Mouse (Mus musculus): Measurements from ENCODE around the gene Ube4a. TPM values are rescaled to one million over a fixed set of nuclear protein-coding genes. Genes with fewer than 3 reads are reported as not detected.

Ube4a gene
- total and polyA plus RNA-seq, 3 experiments, result 14.6 to 28.3 (median 18.2) TPM

DNA sequence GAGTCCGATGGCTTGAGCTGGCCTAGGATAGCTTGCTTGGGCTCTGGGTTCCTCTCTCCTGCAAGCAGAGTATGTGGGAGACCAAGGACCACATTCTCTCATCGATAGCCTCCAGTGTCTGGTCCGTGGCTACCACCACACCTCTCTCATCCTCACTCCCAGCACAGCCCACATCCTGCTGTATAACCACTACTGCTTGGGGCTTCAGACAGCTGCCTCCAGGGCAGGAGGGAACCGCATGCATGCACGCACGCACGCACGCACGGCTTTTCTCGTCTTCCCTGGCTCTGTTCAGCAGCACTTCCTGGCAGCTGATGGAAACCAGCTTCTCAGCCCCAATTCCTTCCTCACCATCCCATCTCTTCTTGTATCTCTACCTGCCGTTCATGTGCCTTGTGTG is 32.7 kb upstream of the Ube4a start:
- in situ Hi-C loops (cut with MboI; ENCODE audit: low pct_ligation_motif_present, low pct_unique_long_range_greater_than_20kb, low sequenced_read_pairs), result no loop called here
- Histone ChIP-seq H3K9me3 (replicated peaks; ENCODE audit: low read length) (no peaks in the 10 kb centered on the region), H3K27me3 (replicated peaks) (no peaks in the 10 kb centered on the region), H3K79me2 (replicated peaks; ENCODE audit: control insufficient read depth, extremely low read depth, insufficient read depth, poor library complexity, severe bottlenecking) (no peaks in the 10 kb centered on the region), H3K27ac (ENCODE audit: insufficient read depth, low read depth) (no peak overlapping the region), H3K4me1 (ENCODE audit: control insufficient read depth in 1 of 2, insufficient read depth in 2 of 2) (peaks cover 7 to 16% of the 10 kb centered on the region in 2 experiments; a peak in 3 of 4 replicates), H3K9ac (ENCODE audit: insufficient read depth, low read depth) (no peak overlapping the region), H3K4me2 (ENCODE audit: insufficient read depth, low read depth, poor library complexity, severe bottlenecking) (no peak overlapping the region), H3K4me3 (replicated peaks in 1 of 3; ENCODE audit: low read depth in 2 of 3, low read length in 2 of 3, poor library complexity in 1 of 3) (no peak overlapping the region), H3K36me3 (replicated peaks in 1 of 2; ENCODE audit: control insufficient read depth in 1 of 2, insufficient read depth in 1 of 2, low read length in 1 of 2) (no peaks in the 10 kb centered on the region)
- DNase-seq (ENCODE audit: extremely low read depth), result no peak
- dilution Hi-C loops (cut with MboI; ENCODE audit: extremely low pct_ligation_motif_present, extremely low pct_unique_long_range_greater_than_20kb, low sequenced_read_pairs), result no loop called here
- TF ChIP-seq ZKSCAN1 (IDR thresholded peaks at IDR 0.05; ENCODE audit: borderline replicate concordance, low read depth, low read length) (no peak), NRF1 (IDR thresholded peaks at IDR 0.05; ENCODE audit: low read depth, low read length) (no peak), MXI1 (IDR thresholded peaks at IDR 0.05; ENCODE audit: low read depth, low read length) (no peak), POLR2AphosphoS2 (IDR thresholded peaks at IDR 0.05; ENCODE audit: low read depth, low read length) (no peak), GABPA (IDR thresholded peaks at IDR 0.05; ENCODE audit: insufficient replicate concordance, low read depth, low read length) (no peak), ZC3H11A (IDR thresholded peaks at IDR 0.05; ENCODE audit: low read depth, low read length) (no peak), MYC (IDR thresholded peaks at IDR 0.05; ENCODE audit: low read depth, low read length) (no peak), ZNF384 (IDR thresholded peaks at IDR 0.05; ENCODE audit: low read depth, low read length) (no peak), UBTF (IDR thresholded peaks at IDR 0.05; ENCODE audit: low read depth, low read length) (no peak)

DNA sequence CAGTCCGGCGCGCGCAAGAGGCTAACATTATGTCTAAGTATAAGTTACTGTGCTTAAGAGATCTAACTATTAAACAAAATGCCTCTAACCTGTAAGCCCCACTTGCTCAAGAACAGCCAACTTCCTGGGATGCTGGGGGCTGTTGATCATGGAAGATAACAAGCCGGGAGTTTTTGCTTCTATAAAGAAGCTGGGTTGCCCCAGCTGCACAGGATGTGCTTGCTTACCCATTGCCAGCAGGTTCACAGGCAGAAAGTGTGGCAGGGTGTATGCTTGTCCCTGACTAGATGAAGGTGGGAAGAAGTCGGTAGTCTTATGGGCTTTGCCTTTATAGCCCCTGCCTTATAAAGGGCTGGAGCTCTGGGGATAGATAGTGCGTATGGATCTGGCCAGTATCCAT is 31.2 kb upstream of the Ube4a start:
- dilution Hi-C loops (cut with MboI; ENCODE audit: extremely low pct_ligation_motif_present, extremely low pct_unique_long_range_greater_than_20kb, low sequenced_read_pairs) (no loop called here), in situ Hi-C loops (cut with MboI; ENCODE audit: low pct_ligation_motif_present, low pct_unique_long_range_greater_than_20kb, low sequenced_read_pairs) (no loop called here)
- Histone ChIP-seq H3K9ac (ENCODE audit: insufficient read depth, low read depth) (no peak overlapping the region), H3K79me2 (replicated peaks; ENCODE audit: control insufficient read depth, extremely low read depth, insufficient read depth, poor library complexity, severe bottlenecking) (no peaks in the 10 kb centered on the region), H3K9me3 (replicated peaks; ENCODE audit: low read length) (no peaks in the 10 kb centered on the region), H3K36me3 (replicated peaks in 1 of 2; ENCODE audit: control insufficient read depth in 1 of 2, insufficient read depth in 1 of 2, low read length in 1 of 2) (no peaks in the 10 kb centered on the region), H3K27ac (ENCODE audit: insufficient read depth, low read depth) (no peak overlapping the region), H3K27me3 (replicated peaks) (no peaks in the 10 kb centered on the region), H3K4me3 (replicated peaks in 1 of 3; ENCODE audit: low read depth in 2 of 3, low read length in 2 of 3, poor library complexity in 1 of 3) (no peak overlapping the region), H3K4me2 (ENCODE audit: insufficient read depth, low read depth, poor library complexity, severe bottlenecking) (no peak overlapping the region), H3K4me1 (ENCODE audit: control insufficient read depth in 1 of 2, insufficient read depth in 2 of 2) (peaks cover 7 to 16% of the 10 kb centered on the region in 2 experiments; a peak in 3 of 4 replicates)
- no peak for DNase-seq (ENCODE audit: extremely low read depth)
- no peak for TF ChIP-seq USF1 (IDR thresholded peaks at IDR 0.05; ENCODE audit: low read depth, low read length)

GRCm38 (mm10) chr9:44994962-44995361 is 29.6 kb upstream of the Ube4a start:
- no peak for DNase-seq (ENCODE audit: extremely low read depth)
- Histone ChIP-seq H3K9ac (ENCODE audit: insufficient read depth, low read depth) (peak overlapping the region; percentile 33; the same call in 1 of the 2 replicates), H3K36me3 (replicated peaks in 1 of 2; ENCODE audit: control insufficient read depth in 1 of 2, insufficient read depth in 1 of 2, low read length in 1 of 2) (no peaks in the 10 kb centered on the region), H3K79me2 (replicated peaks; ENCODE audit: control insufficient read depth, extremely low read depth, insufficient read depth, poor library complexity, severe bottlenecking) (no peaks in the 10 kb centered on the region), H3K4me1 (ENCODE audit: control insufficient read depth in 1 of 2, insufficient read depth in 2 of 2) (peaks cover 7 to 16% of the 10 kb centered on the region in 2 experiments; a peak in 3 of 4 replicates), H3K27ac (ENCODE audit: insufficient read depth, low read depth) (no peak overlapping the region), H3K27me3 (replicated peaks) (no peaks in the 10 kb centered on the region), H3K4me3 (replicated peaks in 1 of 3; ENCODE audit: low read depth in 2 of 3, low read length in 2 of 3, poor library complexity in 1 of 3) (no peak overlapping the region), H3K9me3 (replicated peaks; ENCODE audit: low read length) (no peaks in the 10 kb centered on the region), H3K4me2 (ENCODE audit: insufficient read depth, low read depth, poor library complexity, severe bottlenecking) (peak overlapping the region; percentile 38; the same call in 1 of the 2 replicates)
- dilution Hi-C loops (cut with MboI; ENCODE audit: extremely low pct_ligation_motif_present, extremely low pct_unique_long_range_greater_than_20kb, low sequenced_read_pairs), result no loop called here
- in situ Hi-C loops (cut with MboI; ENCODE audit: low pct_ligation_motif_present, low pct_unique_long_range_greater_than_20kb, low sequenced_read_pairs), result no loop called here
- TF ChIP-seq USF1 (IDR thresholded peaks at IDR 0.05; ENCODE audit: low read depth, low read length) (no peak), RAD21 (IDR thresholded peaks at IDR 0.05; ENCODE audit: low read depth, low read length) (no peak), ELF1 (IDR thresholded peaks at IDR 0.05; ENCODE audit: low read depth, low read length) (no peak), JUND (conservative IDR thresholded peaks at IDR 0.05; ENCODE audit: low read depth, low read length) (peak; percentile 5; the same call in 1 of the 2 replicates), GABPA (IDR thresholded peaks at IDR 0.05; ENCODE audit: insufficient replicate concordance, low read depth, low read length) (no peak), PAX5 (IDR thresholded peaks at IDR 0.05; ENCODE audit: low read length) (no peak), MYC (IDR thresholded peaks at IDR 0.05; ENCODE audit: low read depth, low read length) (no peak), MXI1 (IDR thresholded peaks at IDR 0.05; ENCODE audit: low read depth, low read length) (0 out of 2 replicates have a peak, but pooled peaks have one; percentile 26), TCF12 (IDR thresholded peaks at IDR 0.05; ENCODE audit: low read depth, low read length) (peak; percentile 88), MEF2A (IDR thresholded peaks at IDR 0.05; ENCODE audit: borderline replicate concordance, low read depth, low read length) (no peak), TBP (conservative IDR thresholded peaks at IDR 0.05; ENCODE audit: low read depth, low read length) (no peak), RCOR1 (conservative IDR thresholded peaks at IDR 0.05; ENCODE audit: low read depth, low read length) (0 out of 2 replicates have a peak, but pooled peaks have one; percentile 50), CHD2 (IDR thresholded peaks at IDR 0.05; ENCODE audit: low read length) (no peak), ZKSCAN1 (IDR thresholded peaks at IDR 0.05; ENCODE audit: borderline replicate concordance, low read depth, low read length) (no peak), POLR2AphosphoS2 (IDR thresholded peaks at IDR 0.05; ENCODE audit: low read depth, low read length) (no peak), MAFK (IDR thresholded peaks at IDR 0.05; ENCODE audit: insufficient replicate concordance, low read length) (no peak), CTCF (conservative IDR thresholded peaks at IDR 0.05 in 1 of 2, IDR thresholded peaks at IDR 0.05 in 1 of 2; ENCODE audit: low read depth in 2 of 2, low read length in 2 of 2) (no peak), SMC3 (IDR thresholded peaks at IDR 0.05; ENCODE audit: low read depth, low read length) (no peak), NRF1 (IDR thresholded peaks at IDR 0.05; ENCODE audit: low read depth, low read length) (no peak), SIN3A (IDR thresholded peaks at IDR 0.05; ENCODE audit: low read length) (no peak), USF2 (conservative IDR thresholded peaks at IDR 0.05; ENCODE audit: low read depth, low read length) (no peak), ZMIZ1 (IDR thresholded peaks at IDR 0.05; ENCODE audit: low read depth, low read length) (no peak)
